Mouse (Mus musculus) bone marrow, adult 2 months (tissue): ENCODE results near the gene Gpr82.

Experiments used
- CTCF ChIP-seq: fragments of 200-500 bp; IDR thresholded peaks from 2 replicates; pipeline ENCODE4 v1.5.1; 2011; ENCODE audit warnings: low read length, control low read depth; ENCODE audit not compliant: control insufficient read depth, insufficient read depth
- POLR2A ChIP-seq: fragments of 200-500 bp; IDR thresholded peaks from 2 replicates; pipeline ENCODE4 v1.6.1; 2011; ENCODE audit warnings: low read depth, mild to moderate bottlenecking, control low read depth, low read length, borderline replicate concordance; ENCODE audit not compliant: control insufficient read depth

DNA sequence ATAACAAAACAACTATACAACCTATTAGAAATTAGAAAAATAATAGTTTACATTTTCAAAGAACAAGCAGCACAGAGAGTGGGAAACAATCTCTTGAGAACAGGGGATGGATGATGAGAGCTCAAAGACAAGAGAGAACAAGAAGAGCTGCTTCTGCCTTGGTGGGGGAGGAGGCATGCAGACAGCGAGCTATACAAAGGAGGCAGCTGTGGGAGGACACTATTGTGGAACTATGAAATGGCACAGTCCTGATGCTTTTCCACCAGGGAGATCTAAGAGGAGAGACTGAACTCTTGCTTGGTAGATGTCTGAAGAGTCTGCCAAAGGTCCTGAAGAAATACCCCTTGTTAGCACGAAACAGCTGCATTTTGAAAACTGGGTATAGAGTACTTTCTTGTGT, 27.2 kb downstream of the Gpr82 start:
- no peak for TF ChIP-seq POLR2A
- no peak for TF ChIP-seq CTCF
